Mouse (Mus musculus): ENCODE measurements around the gene Nphp1. TPM values are rescaled to one million over a fixed set of nuclear protein-coding genes. Genes with fewer than 3 reads are reported as not detected.

The Nphp1 gene
- total RNA-seq, 2 experiments from 2014 or later = 18.8 to 23.4 TPM

- no peak for DNase-seq (ENCODE audit: extremely low spot score in 1 of 2, low spot score in 1 of 2)
Measured at GRCm38 (mm10) chr2:127705267-127705666, 83.4 kb downstream of the Nphp1 start.

Other genes with a start within 250 kb of the Nphp1 start
- under 1 TPM in 1 of 2 experiments, not detected in 1; 0.05 TPM for gene Prom2, start 247.4 kb downstream of the Nphp1 start, total RNA-seq (2021)
- gene Zfp661, start 201.8 kb downstream of the Nphp1 start, total RNA-seq (2021) = 1 to 10 TPM; 8.3 to 8.9 TPM
- gene Mrps5, start 201.7 kb downstream of the Nphp1 start, total RNA-seq (2021) = 100 to 1,000 TPM in 1 of 2 experiments, 10 to 100 TPM in 1; 81.1 to 102 TPM
- gene Mal, start 132.2 kb downstream of the Nphp1 start, total RNA-seq (2021) = 100 to 1,000 TPM; 190 to 231 TPM
- gene Mall, start 59.0 kb downstream of the Nphp1 start, total RNA-seq (2021) = under 1 TPM; 0.39 to 0.82 TPM
- 10 to 100 TPM; 48.6 to 59.2 TPM for gene Mtln, start 3.6 kb upstream of the Nphp1 start, total RNA-seq (2021)
- gene Bub1, start 43.0 kb upstream of the Nphp1 start, total RNA-seq (2021) = 1 to 10 TPM in 1 of 2 experiments, under 1 TPM in 1; 0.54 to 1.1 TPM
- gene Acoxl, start 50.0 kb upstream of the Nphp1 start, total RNA-seq (2021) = not detected